Mouse (Mus musculus) retina, adult 2 months (tissue): ENCODE data around the gene Slc18a2.

ENCODE experiments used
- DNase-seq: peaks from one replicate; pipeline ENCODE4 v3.0.0-alpha.2; 2012; ENCODE audit warnings: low read depth, low spot score

Slc18a2 gene

GRCm38 (mm10) chr19:59276354-59276753 is 15.7 kb downstream of the Slc18a2 start:
- DNase-seq = no peak

- no peak for DNase-seq
Observed at GRCm38 (mm10) chr19:59280841-59281240, 20.1 kb downstream of the Slc18a2 start.

- DNase-seq = no peak
Observed at GRCm38 (mm10) chr19:59282001-59282400, 21.3 kb downstream of the Slc18a2 start.

GRCm38 (mm10) chr19:59289042-59289441 is 28.3 kb downstream of the Slc18a2 start:
- no peak for DNase-seq

GRCm38 (mm10) chr19:59289811-59290210 is 29.1 kb downstream of the Slc18a2 start:
- no peak for DNase-seq

GRCm38 (mm10) chr19:59292183-59292839 is 31.6 kb downstream of the Slc18a2 start:
- DNase-seq = no peak

- no peak for DNase-seq
Observed at GRCm38 (mm10) chr19:59315308-59315707, 54.6 kb downstream of the Slc18a2 start.

GRCm38 (mm10) chr19:59316571-59316970 is 55.9 kb downstream of the Slc18a2 start:
- DNase-seq = no peak

- DNase-seq = no peak
Observed at GRCm38 (mm10) chr19:59321990-59322389, 61.3 kb downstream of the Slc18a2 start, which contains the start of gene Rps12-ps3. TSS of gene Rps12-ps3 (plus strand) at chr19:59322290.

GRCm38 (mm10) chr19:59330816-59331225 is 70.1 kb downstream of the Slc18a2 start:
- no peak for DNase-seq

- no peak for DNase-seq
Observed at GRCm38 (mm10) chr19:59336655-59337054, 76.0 kb downstream of the Slc18a2 start.

GRCm38 (mm10) chr19:59337872-59338681 is 77.4 kb downstream of the Slc18a2 start:
- no peak for DNase-seq

GRCm38 (mm10) chr19:59339908-59340307 is 79.2 kb downstream of the Slc18a2 start:
- DNase-seq = no peak

GRCm38 (mm10) chr19:59342964-59343363 is 82.3 kb downstream of the Slc18a2 start:
- DNase-seq = no peak

- no peak for DNase-seq
Observed at GRCm38 (mm10) chr19:59344304-59344711, 83.6 kb downstream of the Slc18a2 start.

GRCm38 (mm10) chr19:59345081-59345657 is 84.5 kb downstream of the Slc18a2 start:
- DNase-seq = no peak
